Mouse (Mus musculus) liver, adult (tissue): Measurements from ENCODE around the gene Ggt5.

Experiments used
- GATA4 ChIP-seq: IDR thresholded peaks from 2 replicates; pipeline ENCODE4 v1.6.1; 2014; ENCODE audit warnings: mild to moderate bottlenecking, low read length; ENCODE audit not compliant: insufficient replicate concordance

Gene Ggt5

GRCm38 (mm10) chr10:75589129-75589528 is at the start of gene Ggt5:
Gene Ggt5 (plus strand): TSS chr10:75589340.
- TF ChIP-seq GATA4, result no peak

DNA sequence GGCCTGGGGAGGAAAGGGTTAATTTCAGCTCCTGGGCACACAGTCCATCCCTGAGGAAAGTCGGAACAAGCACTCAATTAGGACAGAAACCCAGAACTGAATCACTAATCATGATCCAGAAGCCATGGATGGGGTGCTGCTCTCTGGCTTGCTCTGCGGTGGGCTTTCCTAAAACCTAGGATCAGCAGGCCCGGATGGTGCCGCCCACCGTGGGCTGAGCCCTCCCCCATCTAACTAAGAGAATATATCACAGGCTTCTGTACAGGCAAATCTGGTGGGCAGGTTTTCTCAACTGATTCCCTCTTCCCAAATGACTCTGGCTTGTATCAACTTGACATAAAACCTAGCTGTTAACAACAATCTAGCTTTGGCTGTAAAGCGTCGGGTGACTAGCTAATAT is 41.2 kb upstream of the Ggt5 start:
- TF ChIP-seq GATA4, result no peak

DNA sequence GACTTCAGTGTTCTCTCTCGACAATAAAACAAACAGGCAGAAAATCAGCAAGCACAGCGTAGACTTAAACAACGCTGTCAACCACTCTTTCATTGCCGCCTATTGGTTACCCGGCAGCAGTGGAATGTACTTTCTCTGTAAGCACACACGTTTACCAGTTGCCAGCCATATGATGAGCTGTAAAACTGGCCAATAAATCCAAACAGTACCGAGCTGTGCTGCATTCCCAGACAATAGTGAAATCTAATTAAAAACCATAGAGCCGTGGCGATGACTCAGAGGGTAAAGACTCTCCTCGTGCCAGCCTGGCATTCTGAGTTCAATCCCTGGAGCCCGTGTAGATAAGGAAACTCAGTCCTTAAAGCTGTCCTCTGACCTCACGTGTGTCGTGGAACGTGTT is 40.7 kb upstream of the Ggt5 start:
- no peak for TF ChIP-seq GATA4

- TF ChIP-seq GATA4, result no peak
Measured at GRCm38 (mm10) chr10:75549886-75550285, 39.3 kb upstream of the Ggt5 start.

GRCm38 (mm10) chr10:75551175-75551574 is 38.0 kb upstream of the Ggt5 start:
- TF ChIP-seq GATA4, result no peak

- TF ChIP-seq GATA4, result no peak
Measured at GRCm38 (mm10) chr10:75552106-75552505, 37.0 kb upstream of the Ggt5 start.

DNA sequence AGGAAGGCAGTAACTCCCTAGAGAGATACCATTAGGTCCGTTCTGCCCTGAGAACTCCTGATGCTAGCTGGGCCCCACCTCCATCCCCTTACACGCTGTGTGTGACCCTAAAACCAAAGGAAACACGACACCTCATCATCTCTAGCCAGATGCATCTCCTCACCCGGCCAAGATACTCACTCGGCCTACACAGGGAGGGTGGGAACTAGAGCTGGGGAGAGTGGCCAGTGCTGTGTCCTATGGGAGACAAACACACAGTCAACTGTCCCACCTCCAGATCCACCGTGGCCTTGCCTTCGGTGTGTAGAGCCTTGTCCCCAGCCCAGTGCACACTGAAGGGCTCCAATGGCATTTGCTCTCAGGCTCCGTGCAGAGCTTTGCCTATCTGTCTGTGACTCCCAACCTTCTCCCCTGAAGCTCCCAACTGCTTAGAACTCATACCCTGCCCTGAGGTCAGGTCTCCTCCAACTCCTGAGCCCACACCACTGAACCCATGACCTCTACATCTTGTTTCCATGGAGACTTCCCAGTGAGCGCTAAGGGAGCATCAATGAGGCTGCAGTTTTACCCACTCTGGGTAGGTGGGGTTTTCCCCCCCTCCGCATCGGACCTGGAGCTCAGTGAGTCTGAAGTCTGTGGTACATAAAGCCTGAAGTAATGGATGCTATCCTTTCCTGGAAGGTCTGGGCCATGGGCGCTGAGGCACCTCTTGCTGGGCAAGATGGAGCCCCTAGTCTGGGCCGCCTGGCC is 36.3 kb upstream of the Ggt5 start:
- no peak for TF ChIP-seq GATA4

GRCm38 (mm10) chr10:75554090-75554489 is 35.0 kb upstream of the Ggt5 start:
- no peak for TF ChIP-seq GATA4

DNA sequence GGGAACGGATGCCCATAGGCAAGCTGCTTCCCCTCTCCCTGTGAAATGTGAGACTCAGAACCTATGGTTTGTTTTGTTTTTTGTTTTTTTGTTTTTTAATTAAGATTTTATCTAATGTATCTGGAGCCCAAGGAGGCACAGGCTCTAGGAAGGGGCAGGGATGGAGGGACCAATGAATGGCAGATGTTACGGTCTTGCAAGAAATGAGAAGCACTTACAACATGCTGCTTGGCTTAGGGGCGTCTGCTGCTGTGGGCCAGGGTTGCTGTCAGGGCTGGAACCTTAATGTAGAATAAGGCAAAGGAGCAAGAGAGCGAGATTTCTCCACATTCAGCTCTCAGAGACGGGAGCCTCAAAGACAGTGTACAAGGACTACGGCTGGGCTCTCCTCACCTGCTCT is 33.6 kb upstream of the Ggt5 start:
- no peak for TF ChIP-seq GATA4

DNA sequence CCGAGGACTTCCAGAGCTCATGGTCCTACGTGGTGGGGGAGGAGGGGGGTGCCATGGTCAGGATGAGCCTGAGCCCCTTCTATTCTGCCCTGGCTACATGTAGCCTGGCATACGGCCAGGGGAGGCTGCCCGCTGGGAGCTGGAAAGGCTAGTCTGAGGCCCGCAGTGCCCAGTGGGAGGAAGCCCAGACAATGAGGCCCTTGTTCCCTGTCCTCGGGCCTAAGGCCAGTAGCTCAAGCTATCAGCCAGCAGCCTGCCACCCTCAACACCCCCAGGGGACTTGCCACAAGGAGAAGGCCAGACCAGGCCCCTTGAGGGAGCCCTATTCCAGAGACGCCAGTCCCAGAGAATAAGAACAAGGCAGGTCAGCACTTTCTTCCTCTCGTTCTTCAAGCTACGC is 33.1 kb upstream of the Ggt5 start:
- TF ChIP-seq GATA4, result no peak

DNA sequence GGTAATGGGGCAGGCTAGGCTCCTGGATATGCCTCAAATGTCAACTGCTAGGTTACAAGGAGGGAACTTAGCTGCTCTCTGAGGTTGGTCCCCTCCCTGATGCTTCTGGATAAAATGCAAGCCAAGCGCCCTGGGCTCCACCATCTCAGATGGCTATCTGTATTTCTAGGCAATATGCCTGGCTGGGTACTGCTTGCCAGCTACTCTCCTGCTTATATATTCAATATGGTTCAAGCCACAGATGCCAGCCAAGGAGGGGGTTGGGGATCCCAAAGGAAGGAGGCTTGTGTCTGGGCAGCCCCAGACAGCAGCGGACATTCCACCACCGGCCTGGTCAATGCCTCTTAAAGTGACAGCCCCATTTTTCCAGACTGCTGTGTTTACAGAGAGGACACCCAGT is 30.6 kb upstream of the Ggt5 start:
- no peak for TF ChIP-seq GATA4

GRCm38 (mm10) chr10:75559041-75559675 is 30.0 kb upstream of the Ggt5 start:
- TF ChIP-seq GATA4, result no peak

DNA sequence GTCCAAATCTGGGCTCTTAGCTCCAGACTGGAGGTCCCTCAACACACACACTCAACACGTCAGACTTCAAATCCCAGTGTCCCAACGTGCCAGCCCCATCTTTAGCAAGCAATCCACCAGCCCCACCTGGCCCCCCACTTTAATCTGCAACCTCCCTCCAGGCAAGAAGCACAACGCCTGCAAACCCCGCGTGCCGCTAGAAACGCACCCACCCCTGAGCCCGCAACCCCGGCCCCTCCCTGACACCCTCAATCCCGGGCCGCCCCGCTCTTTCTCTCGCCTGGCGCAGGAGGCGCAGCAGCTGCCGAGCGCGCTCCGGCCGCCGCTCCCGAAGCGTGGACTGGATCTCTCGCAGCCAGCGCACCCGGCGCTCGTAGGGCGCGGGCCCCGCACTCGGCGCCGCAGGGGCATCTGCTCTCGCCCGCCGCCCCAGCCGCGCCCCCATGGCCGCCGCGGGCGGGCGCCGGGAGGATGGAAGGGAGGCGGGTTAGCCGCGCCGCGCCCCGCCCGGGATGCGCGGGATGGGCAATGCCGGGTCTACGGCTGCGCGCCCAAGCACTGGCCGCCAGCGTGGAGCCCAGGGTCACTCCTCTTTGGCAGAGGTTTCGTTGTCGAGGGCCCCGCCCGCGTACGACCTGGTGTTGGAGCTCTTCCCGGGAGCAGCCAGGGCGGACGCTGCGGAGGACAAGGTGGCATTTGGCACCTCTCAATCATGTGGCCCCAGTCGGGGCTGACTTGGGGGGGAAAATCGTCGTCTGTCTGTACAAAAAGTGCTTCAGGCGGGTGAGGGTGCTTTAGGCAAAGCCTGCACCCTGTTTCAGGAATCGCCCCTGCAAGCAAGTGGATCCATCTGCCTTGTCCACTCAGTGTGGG is 29.2 kb upstream of the Ggt5 start, which contains the start of gene Lrrc75b:
Lrrc75b (minus strand) TSS at position 655 of the 873 bp plus-strand sequence.
- TF ChIP-seq GATA4, result no peak

DNA sequence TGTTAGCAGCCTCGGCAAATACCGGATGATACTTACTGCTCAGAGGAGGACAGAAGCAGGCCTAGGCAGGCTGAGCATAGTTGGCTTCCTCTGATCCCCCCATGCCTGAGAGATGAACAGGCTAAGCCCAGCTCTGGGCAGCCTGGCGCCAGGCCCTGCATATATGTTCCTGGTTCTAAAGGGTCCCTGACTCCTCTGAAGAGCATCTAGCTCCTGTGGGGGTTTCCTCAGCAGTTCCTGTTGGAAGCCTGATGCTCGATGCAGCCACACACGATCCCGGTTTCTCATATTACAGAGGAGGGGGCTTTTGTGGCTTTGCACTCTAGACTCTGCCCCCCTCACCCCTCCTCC is 28.6 kb upstream of the Ggt5 start:
- TF ChIP-seq GATA4, result no peak

DNA sequence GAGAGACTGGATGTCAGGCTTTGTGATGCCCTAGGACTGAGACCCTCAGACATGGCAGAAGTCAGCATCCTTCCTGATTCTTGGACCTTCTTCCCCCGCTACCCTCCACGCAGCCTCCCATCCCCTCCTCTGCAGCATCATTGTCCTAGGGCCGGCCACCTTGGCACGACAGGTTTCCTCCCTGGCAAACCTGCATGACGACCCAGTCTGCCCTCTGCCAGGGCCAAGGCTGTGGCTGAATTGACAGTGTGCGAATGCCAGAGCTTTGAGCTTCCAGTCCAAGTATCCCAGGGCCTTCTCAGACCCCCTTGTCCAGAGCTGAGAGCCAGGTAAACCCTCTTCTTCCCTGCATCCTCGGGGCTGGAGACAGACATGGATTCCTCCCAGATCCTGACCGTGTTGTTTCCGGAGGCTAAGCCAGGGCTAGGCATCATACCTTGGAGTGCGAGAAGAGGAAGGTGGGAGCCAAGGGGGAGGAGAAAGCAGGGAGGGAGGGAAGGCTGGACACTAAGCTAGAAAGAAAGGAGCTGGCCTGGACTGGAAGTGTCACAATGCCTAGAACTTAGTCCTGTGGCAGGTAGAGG is 28.0 kb upstream of the Ggt5 start, which contains the start of gene Ggt1:
Ggt1 (plus strand) TSS at position 534 of the 584 bp plus-strand sequence.
- no peak for TF ChIP-seq GATA4

DNA sequence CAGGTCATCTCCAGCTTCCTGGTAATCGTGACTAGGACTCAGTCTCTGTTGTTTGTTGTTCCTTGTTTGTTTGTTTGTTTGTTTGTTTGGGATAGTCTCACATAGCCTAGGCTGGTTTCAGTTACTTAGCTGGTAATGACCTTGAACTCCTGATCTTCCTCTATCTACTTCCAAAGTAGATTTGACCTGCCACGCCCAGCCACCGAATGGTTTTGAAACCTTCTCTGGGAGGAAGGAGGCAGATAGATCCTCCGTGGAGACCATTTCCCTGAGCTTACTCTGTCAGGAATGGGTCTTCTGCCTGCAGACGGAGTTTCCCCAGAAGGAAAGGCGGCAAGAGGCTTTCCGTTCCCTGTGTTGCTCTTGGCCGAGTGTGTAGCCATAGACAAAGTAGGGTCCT is 26.5 kb upstream of the Ggt5 start:
- TF ChIP-seq GATA4, result no peak

- TF ChIP-seq GATA4, result no peak
Measured at GRCm38 (mm10) chr10:75564687-75565265, 24.4 kb upstream of the Ggt5 start.
